Mouse (Mus musculus): ENCODE results near the gene Rcl1. TPM values are rescaled to one million over a fixed set of nuclear protein-coding genes. Genes with fewer than 3 reads are reported as not detected.

Gene Rcl1
- polyA plus RNA-seq, 1 experiment: 19.1 TPM

DNA sequence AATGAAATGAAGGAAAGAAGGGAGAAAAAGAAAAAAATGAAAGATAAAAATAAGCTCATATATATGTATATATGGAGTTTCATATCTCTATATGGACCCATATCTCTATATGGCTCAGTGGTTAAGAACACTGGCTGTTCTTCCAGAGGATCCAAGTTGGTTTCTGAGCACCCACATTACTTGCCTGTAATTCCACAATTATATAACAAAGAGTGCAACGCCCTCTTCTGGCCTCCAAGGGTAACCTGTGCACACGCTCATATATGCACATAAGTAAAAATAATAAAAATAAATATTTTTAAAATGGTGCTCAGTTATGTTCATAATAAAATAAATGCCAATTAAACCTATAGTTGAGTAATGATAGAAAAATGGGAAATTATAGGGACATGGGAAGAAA lies 41.5 kb upstream of the Rcl1 start:
- Histone ChIP-seq H3ac (ENCODE audit: control insufficient read depth, insufficient read length) (no peak overlapping the region), H3K36me3 (ENCODE audit: control insufficient read depth, insufficient read depth) (no peaks in the 10 kb centered on the region), H3K4me3 (no peak overlapping the region), H3K79me2 (ENCODE audit: control insufficient read depth, insufficient read depth) (no peaks in the 10 kb centered on the region), H3K4me2 (ENCODE audit: low read depth) (no peak overlapping the region), H3K27me3 (ENCODE audit: control insufficient read depth, insufficient read depth, insufficient read length) (no peaks in the 10 kb centered on the region)
- TF ChIP-seq E2F4 (IDR thresholded peaks at IDR 0.05; ENCODE audit: insufficient read depth) (no peak), TCF3 (IDR thresholded peaks at IDR 0.05; ENCODE audit: insufficient read length, low read depth) (no peak)

DNA sequence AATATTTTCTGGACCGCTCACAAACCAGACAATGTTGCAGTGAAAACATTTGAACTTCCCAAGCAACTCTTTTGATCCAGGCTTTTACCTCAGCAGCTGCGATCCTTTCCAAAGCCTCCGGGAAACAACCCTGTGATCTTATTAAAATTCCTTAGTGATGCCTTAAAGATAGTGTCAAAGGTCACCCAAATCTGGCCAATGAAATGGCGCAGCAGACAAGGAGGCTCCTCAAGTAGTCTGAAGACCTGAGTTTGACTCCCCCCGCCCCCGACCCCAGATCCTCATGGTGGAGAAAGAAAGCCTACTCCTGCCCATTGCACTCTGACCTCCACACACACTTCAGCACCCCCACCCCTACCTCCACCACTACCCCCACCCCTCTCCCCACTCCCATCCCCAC lies 40.9 kb upstream of the Rcl1 start:
- Histone ChIP-seq H3K36me3 (ENCODE audit: control insufficient read depth, insufficient read depth) (no peaks in the 10 kb centered on the region), H3K27me3 (ENCODE audit: control insufficient read depth, insufficient read depth, insufficient read length) (no peaks in the 10 kb centered on the region), H3K4me2 (ENCODE audit: low read depth) (peak overlapping the region; percentile 12), H3K79me2 (ENCODE audit: control insufficient read depth, insufficient read depth) (no peaks in the 10 kb centered on the region), H3ac (ENCODE audit: control insufficient read depth, insufficient read length) (no peak overlapping the region), H3K4me3 (no peak overlapping the region)
- TF ChIP-seq MYOG (IDR thresholded peaks at IDR 0.05; ENCODE audit: control insufficient read depth in 1 of 3, insufficient read depth in 1 of 3, insufficient read length in 2 of 3, low read depth in 2 of 3) (no peak), CEBPB (IDR thresholded peaks at IDR 0.05; ENCODE audit: insufficient read depth, poor library complexity, severe bottlenecking) (no peak), TCF3 (IDR thresholded peaks at IDR 0.05; ENCODE audit: insufficient read length, low read depth) (no peak), POLR2AphosphoS2 (IDR thresholded peaks at IDR 0.05; ENCODE audit: insufficient read length, low read depth) (no peak), MYOD1 (IDR thresholded peaks at IDR 0.05; ENCODE audit: control insufficient read depth in 1 of 3, insufficient read length in 2 of 3, low read depth in 2 of 3) (no peak), REST (IDR thresholded peaks at IDR 0.05; ENCODE audit: insufficient read depth, insufficient read length) (no peak), SRF (IDR thresholded peaks at IDR 0.05; ENCODE audit: control insufficient read depth, insufficient read length, low read depth) (no peak), MAX (IDR thresholded peaks at IDR 0.05; ENCODE audit: low read depth) (no peak), TCF12 (IDR thresholded peaks at IDR 0.05; ENCODE audit: insufficient read depth, poor library complexity, severe bottlenecking) (no peak), E2F4 (IDR thresholded peaks at IDR 0.05; ENCODE audit: insufficient read depth) (no peak), POLR2A (IDR thresholded peaks at IDR 0.05; ENCODE audit: insufficient read length, low read depth) (no peak), USF1 (IDR thresholded peaks at IDR 0.05; ENCODE audit: low read depth) (no peak)

- TF ChIP-seq SRF (IDR thresholded peaks at IDR 0.05; ENCODE audit: control insufficient read depth, insufficient read length, low read depth) (no peak), MYOG (IDR thresholded peaks at IDR 0.05; ENCODE audit: control insufficient read depth in 1 of 3, insufficient read depth in 1 of 3, insufficient read length in 2 of 3, low read depth in 2 of 3) (no peak)
Measured at GRCm38 (mm10) chr19:29063009-29063408, 38.2 kb upstream of the Rcl1 start.

GRCm38 (mm10) chr19:29063577-29064363 lies 37.4 kb upstream of the Rcl1 start:
- Histone ChIP-seq H3K4me3 (no peak overlapping the region), H3K36me3 (ENCODE audit: control insufficient read depth, insufficient read depth) (no peaks in the 10 kb centered on the region), H3K27me3 (ENCODE audit: control insufficient read depth, insufficient read depth, insufficient read length) (no peaks in the 10 kb centered on the region), H3K4me2 (ENCODE audit: low read depth) (peak overlapping the region; percentile 75), H3K79me2 (ENCODE audit: control insufficient read depth, insufficient read depth) (no peaks in the 10 kb centered on the region), H3ac (ENCODE audit: control insufficient read depth, insufficient read length) (no peak overlapping the region)
- TF ChIP-seq USF1 (IDR thresholded peaks at IDR 0.05; ENCODE audit: low read depth) (peak; percentile 99), TCF12 (IDR thresholded peaks at IDR 0.05; ENCODE audit: insufficient read depth, poor library complexity, severe bottlenecking) (no peak)

More at GRCm38 (mm10) chr19:29063009-29063408, 38.2 kb upstream of the Rcl1 start:
- Histone ChIP-seq H3K27me3 (ENCODE audit: control insufficient read depth, insufficient read depth, insufficient read length) (no peaks in the 10 kb centered on the region), H3K79me2 (ENCODE audit: control insufficient read depth, insufficient read depth) (no peaks in the 10 kb centered on the region), H3K4me3 (no peak overlapping the region), H3ac (ENCODE audit: control insufficient read depth, insufficient read length) (no peak overlapping the region), H3K4me2 (ENCODE audit: low read depth) (no peak overlapping the region), H3K36me3 (ENCODE audit: control insufficient read depth, insufficient read depth) (no peaks in the 10 kb centered on the region)

- Histone ChIP-seq H3ac (ENCODE audit: control insufficient read depth, insufficient read length) (no peak overlapping the region), H3K4me3 (no peak overlapping the region), H3K4me2 (ENCODE audit: low read depth) (peak overlapping the region; percentile 75), H3K79me2 (ENCODE audit: control insufficient read depth, insufficient read depth) (no peaks in the 10 kb centered on the region), H3K27me3 (ENCODE audit: control insufficient read depth, insufficient read depth, insufficient read length) (no peaks in the 10 kb centered on the region), H3K36me3 (ENCODE audit: control insufficient read depth, insufficient read depth) (no peaks in the 10 kb centered on the region)
- TF ChIP-seq MYOG (IDR thresholded peaks at IDR 0.05; ENCODE audit: control insufficient read depth in 1 of 3, insufficient read depth in 1 of 3, insufficient read length in 2 of 3, low read depth in 2 of 3) (no peak), USF1 (IDR thresholded peaks at IDR 0.05; ENCODE audit: low read depth) (no peak), CEBPB (IDR thresholded peaks at IDR 0.05; ENCODE audit: insufficient read depth, poor library complexity, severe bottlenecking) (no peak), REST (IDR thresholded peaks at IDR 0.05; ENCODE audit: insufficient read depth, insufficient read length) (no peak), POLR2A (IDR thresholded peaks at IDR 0.05; ENCODE audit: insufficient read length, low read depth) (no peak), MAX (IDR thresholded peaks at IDR 0.05; ENCODE audit: low read depth) (no peak)
Measured at GRCm38 (mm10) chr19:29064451-29065102, 36.6 kb upstream of the Rcl1 start.

Data from myocyte (in vitro differentiated cells).